Mouse (Mus musculus) kidney, embryonic 16.5 days (tissue): ENCODE measurements around the gene Lrrc34. TPM values are rescaled to one million over a fixed set of nuclear protein-coding genes. Genes with fewer than 3 reads are reported as not detected.

Source experiments
- ATAC-seq: fragments of 200-750 bp; cut with Nextera tagmentation; 2 replicates; pipeline ENCODE4 v1.8.0; 2017; ENCODE audit warnings: moderate TSS enrichment; ENCODE audit not compliant: low FRiP score, low TSS enrichment
- H3K27ac ChIP-seq: fragments of 300-500 bp; sonication (generic); 2 replicates; pipeline ENCODE4 v1.5.1; 2014; ENCODE audit warnings: low read length
- H3K27me3 ChIP-seq: fragments of 300-500 bp; sonication (generic); 2 replicates; pipeline ENCODE4 v1.6.1; 2014; ENCODE audit warnings: low read length, control low read depth, mixed read lengths; ENCODE audit not compliant: insufficient read depth
- H3K36me3 ChIP-seq: fragments of 300-500 bp; sonication (generic); 2 replicates; pipeline ENCODE4 v1.6.1; 2014; ENCODE audit warnings: low read length, control low read depth, mixed read lengths; ENCODE audit not compliant: insufficient read depth
- H3K4me1 ChIP-seq: fragments of 300-500 bp; sonication (generic); 2 replicates; pipeline ENCODE4 v1.6.1; 2014; ENCODE audit warnings: low read length, control low read depth, mixed read lengths; ENCODE audit not compliant: insufficient read depth
- H3K4me2 ChIP-seq: fragments of 300-500 bp; sonication (generic); replicated peaks from 2 replicates; pipeline ENCODE4 v1.6.1; 2014; ENCODE audit warnings: low read depth, low read length
- H3K4me3 ChIP-seq: fragments of 300-500 bp; sonication (generic); 2 replicates; pipeline ENCODE4 v1.5.1; 2014; ENCODE audit warnings: mild to moderate bottlenecking, low read length
- H3K9ac ChIP-seq: fragments of 300-500 bp; sonication (generic); replicated peaks from 2 replicates; pipeline ENCODE4 v1.6.1; 2014; ENCODE audit warnings: low read length
- H3K9me3 ChIP-seq: fragments of 300-500 bp; sonication (generic); 2 replicates; pipeline ENCODE4 v1.6.1; 2016; ENCODE audit warnings: low read length, control low read depth
- WGBS: fragments of 180-500 bp; shearing (Covaris S2); extraction: QIAGEN DNeasy Blood & Tissue Kit; methylation state at CpG from one replicate; pipeline ENCODE4 v1.1.7; 2014; 5-methylcytosine and 5-hydroxymethylcytosine counted together
- polyA plus RNA-seq: library from polyadenylated mRNA; unstranded; fragments of >200 nt; fragmentation: Nextera tagmentation; extraction: Ambion mirVana; gene quantifications from 2 replicates; pipeline ENCODE4 v1.2.1, GENCODE M21; 2015

Gene Lrrc34
- polyA plus RNA-seq, 1 experiment from 2014 or later, result 2.9 TPM

GRCm38 (mm10) chr3:30601610-30602064, 46.0 kb downstream of the Lrrc34 start:
- no peak for ATAC-seq
- H3K9ac ChIP-seq, result peak overlapping the region; percentile 93
- H3K4me1 ChIP-seq, result peaks cover 19% of the 10 kb centered on the region
- WGBS, result under 1% methylated on average over 13 of the region's 13 CpGs
- no peaks in the 10 kb centered on the region for H3K9me3 ChIP-seq
- H3K4me2 ChIP-seq, result peak overlapping the region; percentile 93
- H3K27ac ChIP-seq, result peak overlapping the region; percentile 99
- H3K27me3 ChIP-seq, result 0 out of 2 replicates have a peak, but pooled peaks cover 12% of the 10 kb centered on the region
- H3K36me3 ChIP-seq, result peaks cover 12% of the 10 kb centered on the region; the same call in 1 of the 2 replicates
- peak overlapping the region; percentile 78 for H3K4me3 ChIP-seq

DNA sequence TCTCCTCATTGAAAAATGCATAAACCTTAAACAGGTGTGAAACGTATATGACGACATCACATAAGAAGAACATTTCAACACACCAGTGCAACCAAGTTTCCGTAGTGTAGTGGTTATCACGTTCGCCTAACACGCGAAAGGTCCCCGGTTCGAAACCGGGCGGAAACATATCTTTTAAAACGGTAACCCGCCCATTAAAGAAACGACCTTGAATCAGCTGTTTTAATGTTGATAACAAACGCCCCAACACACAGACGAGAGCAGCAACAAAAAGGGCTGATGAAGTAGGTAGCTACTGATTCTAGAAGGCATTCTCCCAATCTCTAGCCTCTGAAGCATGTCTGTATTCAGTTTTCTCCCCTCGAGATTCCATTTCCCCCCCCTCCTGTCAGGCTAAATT, 46.5 kb downstream of the Lrrc34 start:
- Histone ChIP-seq H3K27me3 (0 out of 2 replicates have a peak, but pooled peaks cover 12% of the 10 kb centered on the region), H3K36me3 (peaks cover 8% of the 10 kb centered on the region; the same call in 1 of the 2 replicates), H3K4me2 (peak overlapping the region; percentile 93), H3K9me3 (no peaks in the 10 kb centered on the region), H3K27ac (peak overlapping the region; percentile 86), H3K4me1 (peaks cover 19% of the 10 kb centered on the region), H3K9ac (no peak overlapping the region), H3K4me3 (peak overlapping the region; percentile 55)
- WGBS, result under 1% methylated on average over 17 of the region's 17 CpGs
- ATAC-seq, result peak; percentile 20; the same call in 1 of the 2 replicates

GRCm38 (mm10) chr3:30600717-30601116, 47.0 kb downstream of the Lrrc34 start:
- WGBS, result 1% methylated on average over 14 of the region's 14 CpGs
- Histone ChIP-seq H3K9me3 (no peaks in the 10 kb centered on the region), H3K4me3 (peak overlapping the region; percentile 55), H3K9ac (peak overlapping the region; percentile 23; the same call in 1 of the 2 replicates), H3K4me2 (peak overlapping the region; percentile 93), H3K27ac (peak overlapping the region; percentile 7; the same call in 1 of the 2 replicates), H3K36me3 (peaks cover 5% of the 10 kb centered on the region; the same call in 1 of the 2 replicates), H3K27me3 (0 out of 2 replicates have a peak, but pooled peaks cover 12% of the 10 kb centered on the region), H3K4me1 (peaks cover 19% of the 10 kb centered on the region)
- ATAC-seq, result no peak

GRCm38 (mm10) chr3:30599711-30600545, 47.7 kb downstream of the Lrrc34 start, which contains the start of gene Actrt3:
Gene Actrt3, minus strand, starts transcription at chr3:30599939.
- H3K4me1 ChIP-seq, result peaks cover 20% of the 10 kb centered on the region
- H3K9ac ChIP-seq, result peak within 1 kb of the TSS; percentile 63
- peaks cover 4% of the 10 kb centered on the region; the same call in 1 of the 2 replicates for H3K36me3 ChIP-seq
- H3K4me2 ChIP-seq, result peak within 1 kb of the TSS; percentile 93
- peak within 1 kb of the TSS; percentile 7; the same call in 1 of the 2 replicates for H3K27ac ChIP-seq
- H3K27me3 ChIP-seq, result 0 out of 2 replicates have a peak, but pooled peaks cover 12% of the 10 kb centered on the region
- WGBS, result 2% methylated on average over 31 of the region's 32 CpGs
- H3K9me3 ChIP-seq, result no peaks in the 10 kb centered on the region
- no peak for ATAC-seq
- peak within 1 kb of the TSS; percentile 55 for H3K4me3 ChIP-seq

GRCm38 (mm10) chr3:30597271-30597670, 50.4 kb downstream of the Lrrc34 start:
- Histone ChIP-seq H3K27ac (no peak overlapping the region), H3K4me1 (peaks cover 13% of the 10 kb centered on the region), H3K4me3 (no peak overlapping the region), H3K27me3 (0 out of 2 replicates have a peak, but pooled peaks cover 12% of the 10 kb centered on the region), H3K4me2 (no peak overlapping the region), H3K36me3 (no peaks in the 10 kb centered on the region), H3K9ac (no peak overlapping the region), H3K9me3 (no peaks in the 10 kb centered on the region)
- WGBS, result 78% methylated on average over 7 of the region's 7 CpGs
- no peak for ATAC-seq

- no peaks in the 10 kb centered on the region for H3K36me3 ChIP-seq
- H3K9me3 ChIP-seq, result no peaks in the 10 kb centered on the region
- ATAC-seq, result peak; percentile 61; the same call in 1 of the 2 replicates
- peak overlapping the region; percentile 67 for H3K4me3 ChIP-seq
- peak overlapping the region; percentile 2; the same call in 1 of the 2 replicates for H3K27ac ChIP-seq
- H3K9ac ChIP-seq, result peak overlapping the region; percentile 81
- peak overlapping the region; percentile 76 for H3K4me2 ChIP-seq
- 0 out of 2 replicates have a peak, but pooled peaks cover 12% of the 10 kb centered on the region for H3K27me3 ChIP-seq
- under 1% methylated on average over 62 of the region's 62 CpGs for WGBS
- peaks cover 13% of the 10 kb centered on the region for H3K4me1 ChIP-seq
These were observed 52.4 kb downstream of the Lrrc34 start for GRCm38 (mm10) chr3:30595111-30595832.

- Histone ChIP-seq H3K4me3 (no peak overlapping the region), H3K9me3 (no peaks in the 10 kb centered on the region), H3K27ac (no peak overlapping the region), H3K4me2 (no peak overlapping the region), H3K27me3 (0 out of 2 replicates have a peak, but pooled peaks cover 12% of the 10 kb centered on the region), H3K4me1 (0 out of 2 replicates have a peak, but pooled peaks cover 2% of the 10 kb centered on the region), H3K36me3 (no peaks in the 10 kb centered on the region), H3K9ac (no peak overlapping the region)
- peak; percentile 44; the same call in 1 of the 2 replicates for ATAC-seq
- WGBS, result 73% methylated on average over 4 of the region's 4 CpGs
These were observed 53.8 kb downstream of the Lrrc34 start for GRCm38 (mm10) chr3:30593719-30594485.

- Histone ChIP-seq H3K4me2 (no peak overlapping the region), H3K4me1 (0 out of 2 replicates have a peak, but pooled peaks cover 2% of the 10 kb centered on the region), H3K4me3 (no peak overlapping the region), H3K9me3 (no peaks in the 10 kb centered on the region), H3K9ac (no peak overlapping the region), H3K27ac (no peak overlapping the region), H3K36me3 (no peaks in the 10 kb centered on the region), H3K27me3 (0 out of 2 replicates have a peak, but pooled peaks cover 2% of the 10 kb centered on the region)
- WGBS, result 2% methylated on average over 2 of the region's 2 CpGs
- peak; percentile 55 for ATAC-seq
These were observed 55.2 kb downstream of the Lrrc34 start for GRCm38 (mm10) chr3:30592418-30592853.

DNA sequence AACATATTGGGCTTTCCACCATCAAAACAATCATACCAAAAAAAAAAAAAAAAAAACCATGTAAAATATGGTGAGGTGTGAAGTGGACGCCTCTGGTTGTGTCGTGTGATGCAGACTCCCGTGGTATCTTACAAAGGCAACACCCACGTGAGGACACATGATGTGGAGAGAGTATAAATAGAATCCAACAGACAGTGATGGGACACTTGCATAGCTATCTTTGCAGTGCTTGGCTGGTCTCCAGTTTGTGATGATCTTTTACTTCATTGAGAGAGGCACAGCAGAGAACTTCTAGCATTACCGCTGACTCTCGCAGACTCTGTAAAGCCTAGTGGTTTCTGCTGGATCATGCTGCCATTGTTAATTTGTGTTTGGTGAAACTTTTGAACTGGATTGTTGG, 58.8 kb downstream of the Lrrc34 start:
- ATAC-seq, result no peak
- 80% methylated on average over 6 of the region's 6 CpGs for WGBS
- no peaks in the 10 kb centered on the region for H3K27me3 ChIP-seq

More for the DNA sequence above, 58.8 kb downstream of the Lrrc34 start:
- Histone ChIP-seq H3K27ac (no peak overlapping the region), H3K4me3 (no peak overlapping the region), H3K36me3 (no peaks in the 10 kb centered on the region), H3K9me3 (no peaks in the 10 kb centered on the region), H3K4me1 (no peaks in the 10 kb centered on the region), H3K9ac (no peak overlapping the region), H3K4me2 (no peak overlapping the region)
